Mouse (Mus musculus): ENCODE data around the gene Kcnq4. TPM values are rescaled to one million over a fixed set of nuclear protein-coding genes. Genes with fewer than 3 reads are reported as not detected.
A peak's percentile ranks its signal among the peaks of the same experiment; 100 is the strongest.

The Kcnq4 gene
- polyA plus RNA-seq, 1 experiment from 2014 or later, result 4.7 TPM

DNA sequence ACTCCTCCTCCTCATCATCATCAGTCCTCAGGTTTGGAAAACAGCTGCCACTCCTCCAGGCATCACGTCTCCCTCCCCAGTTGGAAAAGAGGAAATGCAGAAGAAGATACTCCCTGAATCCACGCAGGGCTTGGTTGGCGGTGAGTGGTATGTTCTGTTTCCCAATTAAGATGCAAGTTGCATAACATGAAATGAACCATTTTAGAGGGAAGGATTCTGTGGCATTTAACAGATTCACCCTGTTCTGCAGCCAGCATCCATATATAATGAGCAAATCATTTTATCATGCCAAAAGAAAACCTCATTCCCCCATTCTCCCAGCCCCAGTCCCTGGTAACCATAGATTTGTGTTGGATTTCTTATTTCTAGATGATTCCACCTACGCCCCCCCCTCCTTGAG, 87.9 kb downstream of the Kcnq4 start:
- H3K27ac ChIP-seq (ENCODE audit: low read length), result no peak overlapping the region
- H3K36me3 ChIP-seq (ENCODE audit: control insufficient read depth, insufficient read depth, low read length), result no peaks in the 10 kb centered on the region
- H3K9me3 ChIP-seq (ENCODE audit: control insufficient read depth, low read length), result no peaks in the 10 kb centered on the region
- H3K27me3 ChIP-seq (ENCODE audit: control insufficient read depth, insufficient read depth, low read depth, low read length), result no peaks in the 10 kb centered on the region; the same call in 1 of the 2 replicates
- H3K4me3 ChIP-seq (ENCODE audit: low read length), result no peak overlapping the region
- H3K4me2 ChIP-seq (ENCODE audit: low read depth, low read length), result no peak overlapping the region
- no peaks in the 10 kb centered on the region for H3K4me1 ChIP-seq (replicated peaks; ENCODE audit: control insufficient read depth, insufficient read depth, low read length)
- H3K9ac ChIP-seq (ENCODE audit: low read length), result no peak overlapping the region
- no peak for ATAC-seq (ENCODE audit: low read depth)
- 63% methylated on average over 4 of the region's 4 CpGs for WGBS

DNA sequence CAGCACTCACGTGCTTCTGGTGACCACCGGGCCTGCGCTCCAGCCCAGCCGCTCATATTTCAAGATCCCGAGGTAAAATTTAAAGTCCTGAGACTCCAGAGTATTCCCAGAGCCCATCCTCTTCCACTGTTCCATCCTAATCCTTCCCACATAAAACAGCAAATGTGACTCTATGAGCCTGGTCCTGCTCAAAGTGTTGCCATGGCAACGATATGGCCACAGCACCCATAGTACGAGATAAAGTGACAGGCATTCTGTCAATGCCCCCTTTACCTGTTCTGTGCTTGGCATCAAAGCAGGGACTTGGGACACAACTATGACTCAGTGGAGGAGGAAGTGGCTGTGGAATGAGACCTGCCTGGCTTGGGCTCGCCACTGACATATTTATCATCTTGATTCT, 92.5 kb downstream of the Kcnq4 start:
- no peak overlapping the region for H3K9ac ChIP-seq (ENCODE audit: low read length)
- WGBS, result 69% methylated on average over 8 of the region's 8 CpGs

GRCm38 (mm10) chr4:120650208-120650592, 98.2 kb downstream of the Kcnq4 start:
- 18% methylated on average over 7 of the region's 7 CpGs for WGBS
- Histone ChIP-seq H3K4me1 (replicated peaks; ENCODE audit: control insufficient read depth, insufficient read depth, low read length) (peaks cover 2% of the 10 kb centered on the region; the same call in 1 of the 2 replicates), H3K27me3 (ENCODE audit: control insufficient read depth, insufficient read depth, low read depth, low read length) (peaks cover 37% of the 10 kb centered on the region), H3K27ac (ENCODE audit: low read length) (no peak overlapping the region), H3K4me3 (ENCODE audit: low read length) (peak overlapping the region; percentile 39), H3K9me3 (ENCODE audit: control insufficient read depth, low read length) (no peaks in the 10 kb centered on the region), H3K36me3 (ENCODE audit: control insufficient read depth, insufficient read depth, low read length) (no peaks in the 10 kb centered on the region), H3K9ac (ENCODE audit: low read length) (no peak overlapping the region), H3K4me2 (ENCODE audit: low read depth, low read length) (peak overlapping the region; percentile 60)
- no peak for ATAC-seq (ENCODE audit: low read depth)

More for the DNA sequence above, 92.5 kb downstream of the Kcnq4 start:
- peaks cover 6% of the 10 kb centered on the region; the same call in 1 of the 2 replicates for H3K27me3 ChIP-seq (ENCODE audit: control insufficient read depth, insufficient read depth, low read depth, low read length)
- H3K36me3 ChIP-seq (ENCODE audit: control insufficient read depth, insufficient read depth, low read length), result no peaks in the 10 kb centered on the region
- no peak overlapping the region for H3K4me2 ChIP-seq (ENCODE audit: low read depth, low read length)
- no peak for ATAC-seq (ENCODE audit: low read depth)
- no peaks in the 10 kb centered on the region for H3K9me3 ChIP-seq (ENCODE audit: control insufficient read depth, low read length)
- no peaks in the 10 kb centered on the region for H3K4me1 ChIP-seq (replicated peaks; ENCODE audit: control insufficient read depth, insufficient read depth, low read length)
- no peak overlapping the region for H3K4me3 ChIP-seq (ENCODE audit: low read length)
- no peak overlapping the region for H3K27ac ChIP-seq (ENCODE audit: low read length)

- Histone ChIP-seq H3K27ac (ENCODE audit: low read length) (no peak overlapping the region), H3K9me3 (ENCODE audit: control insufficient read depth, low read length) (no peaks in the 10 kb centered on the region), H3K4me2 (ENCODE audit: low read depth, low read length) (peak overlapping the region; percentile 60), H3K27me3 (ENCODE audit: control insufficient read depth, insufficient read depth, low read depth, low read length) (peaks cover 37% of the 10 kb centered on the region), H3K36me3 (ENCODE audit: control insufficient read depth, insufficient read depth, low read length) (no peaks in the 10 kb centered on the region), H3K9ac (ENCODE audit: low read length) (peak overlapping the region; percentile 5; the same call in 1 of the 2 replicates), H3K4me3 (ENCODE audit: low read length) (peak overlapping the region; percentile 39), H3K4me1 (replicated peaks; ENCODE audit: control insufficient read depth, insufficient read depth, low read length) (peaks cover 2% of the 10 kb centered on the region; the same call in 1 of the 2 replicates)
- 5% methylated on average over 53 of the region's 55 CpGs for WGBS
- ATAC-seq (ENCODE audit: low read depth), result peak; percentile 36
Measured at GRCm38 (mm10) chr4:120649369-120650207, 98.8 kb downstream of the Kcnq4 start.

MicroRNAs encoded within 50 kb of the gene (microRNA counts, 519-probe panel; counts per million panel counts)
- 2,865 counts per million, percentile 54 among the panel's probes with 10 or more counts for microRNA mmu-miR-30e

Small RNA genes within 50 kb of the gene (microRNA-seq; reads per million reads assigned to microRNA genes)
- 72.5 reads per million, percentile 47 among the genes with 10 or more reads in this experiment for gene Mir30c-1
- not detected for gene Mir30e
- gene Mir30f, result not detected

Other genes starting within 250 kb of the Kcnq4 start
- gene Slfnl1, start 216.4 kb downstream of the Kcnq4 start, polyA plus RNA-seq (2015; fragmentation: Nextera tagmentation; extraction: Ambion mirVana), result not detected in 2 replicates
- gene Ctps, start 178.3 kb downstream of the Kcnq4 start, polyA plus RNA-seq (2015; fragmentation: Nextera tagmentation; extraction: Ambion mirVana), result 64.8 and 70.0 TPM in 2 replicates
- not detected in 2 replicates for gene Gm8439, start 159.9 kb downstream of the Kcnq4 start, polyA plus RNA-seq (2015; fragmentation: Nextera tagmentation; extraction: Ambion mirVana)
- gene Cited4, start 82.0 kb downstream of the Kcnq4 start, polyA plus RNA-seq (2015; fragmentation: Nextera tagmentation; extraction: Ambion mirVana), result 1.5 and 1.6 TPM in 2 replicates
- 93.3 and 96.5 TPM in 2 replicates for gene Nfyc, start 83.0 kb upstream of the Kcnq4 start, polyA plus RNA-seq (2015; fragmentation: Nextera tagmentation; extraction: Ambion mirVana)
- gene Rims3, start 106.2 kb upstream of the Kcnq4 start, polyA plus RNA-seq (2015; fragmentation: Nextera tagmentation; extraction: Ambion mirVana), result 0.69 and 0.73 TPM in 2 replicates
- gene Exo5, start 176.4 kb upstream of the Kcnq4 start, polyA plus RNA-seq (2015; fragmentation: Nextera tagmentation; extraction: Ambion mirVana), result 26.8 and 27.2 TPM in 2 replicates
- 6.8 and 7.5 TPM in 2 replicates for gene Zfp69, start 203.1 kb upstream of the Kcnq4 start, polyA plus RNA-seq (2015; fragmentation: Nextera tagmentation; extraction: Ambion mirVana)

Measured in lung, embryonic 16.5 days (tissue).